Mouse (Mus musculus) heart, embryonic 15.5 days (tissue): ENCODE results near the gene Mepe. TPM values are rescaled to one million over a fixed set of nuclear protein-coding genes. Genes with fewer than 3 reads are reported as not detected.

Experiments
- ATAC-seq: fragments of 200-750 bp; cut with Nextera tagmentation; replicated peaks from 2 replicates; pipeline ENCODE4 v1.8.0; 2017; ENCODE audit warnings: low read depth, moderate TSS enrichment; ENCODE audit not compliant: insufficient number of reproducible peaks, insufficient read depth, low FRiP score
- H3K27ac ChIP-seq: fragments of 300-500 bp; sonication (generic); 2 replicates; pipeline ENCODE4 v1.5.1; 2015; ENCODE audit warnings: mild to moderate bottlenecking, inconsistent platforms
- H3K27me3 ChIP-seq: fragments of 300-500 bp; sonication (generic); 2 replicates; pipeline ENCODE4 v1.6.1; 2015; ENCODE audit warnings: inconsistent platforms
- H3K36me3 ChIP-seq: fragments of 300-500 bp; sonication (generic); 2 replicates; pipeline ENCODE4 v1.6.1; 2015; ENCODE audit warnings: mild to moderate bottlenecking, inconsistent platforms
- H3K4me1 ChIP-seq: fragments of 300-500 bp; sonication (generic); replicated peaks from 2 replicates; pipeline ENCODE4 v1.6.1; 2015; ENCODE audit warnings: inconsistent platforms
- H3K4me2 ChIP-seq: fragments of 300-500 bp; sonication (generic); 2 replicates; pipeline ENCODE4 v1.6.1; 2015; ENCODE audit warnings: inconsistent platforms, mild to moderate bottlenecking, moderate library complexity
- H3K4me3 ChIP-seq: fragments of 300-500 bp; sonication (generic); 2 replicates; pipeline ENCODE4 v1.5.1; 2015; ENCODE audit warnings: mild to moderate bottlenecking, inconsistent platforms
- H3K9ac ChIP-seq: fragments of 300-500 bp; sonication (generic); 2 replicates; pipeline ENCODE4 v1.6.1; 2015; ENCODE audit warnings: mild to moderate bottlenecking, inconsistent platforms
- H3K9me3 ChIP-seq: fragments of 300-500 bp; sonication (generic); replicated peaks from 2 replicates; pipeline ENCODE4 v1.6.1; 2016; ENCODE audit warnings: inconsistent platforms
- WGBS: fragments of 180-500 bp; shearing (Covaris S2); methylation state at CpG from one replicate; pipeline ENCODE4 v1.1.7; 2015; ENCODE audit warnings: mixed read lengths; 5-methylcytosine and 5-hydroxymethylcytosine counted together
- polyA plus RNA-seq: library from polyadenylated mRNA; unstranded; fragments of >200 nt; fragmentation: Nextera tagmentation; extraction: Ambion mirVana; gene quantifications from 2 replicates; pipeline ENCODE4 v1.2.1, GENCODE M21; 2015

Mepe gene
- not detected in 2 replicates for polyA plus RNA-seq

DNA sequence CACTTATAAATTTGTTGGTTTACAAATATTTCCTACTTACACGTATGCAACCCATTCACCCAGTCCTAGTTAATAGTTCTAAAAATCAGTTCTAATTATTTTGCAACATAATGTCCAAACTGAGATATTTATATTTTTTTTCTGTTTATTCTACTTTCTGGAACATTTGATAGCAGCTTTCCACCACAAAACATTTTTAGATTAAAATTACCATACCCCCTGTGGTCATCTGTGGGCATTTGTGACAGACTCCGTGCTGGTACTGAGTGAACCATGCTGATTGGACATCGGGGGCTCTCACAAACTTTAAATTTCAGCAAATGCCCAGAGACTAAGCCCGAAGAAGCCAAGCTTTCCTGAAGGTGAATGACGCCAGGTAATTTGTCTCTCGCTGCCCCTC, at the start of gene Mepe:
Gene Mepe (plus strand): TSS at position 301 of the 400 bp plus-strand sequence.
- no peak within 1 kb of the TSS for H3K4me2 ChIP-seq
- no peaks in the 10 kb centered on the region for H3K27me3 ChIP-seq
- H3K27ac ChIP-seq: no peak within 1 kb of the TSS
- no peaks in the 10 kb centered on the region for H3K4me1 ChIP-seq
- H3K36me3 ChIP-seq: no peaks in the 10 kb centered on the region
- H3K4me3 ChIP-seq: no peak within 1 kb of the TSS
- H3K9ac ChIP-seq: no peak within 1 kb of the TSS
- ATAC-seq: no peak
- WGBS: 83% methylated on average over 6 of the region's 6 CpGs
- H3K9me3 ChIP-seq: no peaks in the 10 kb centered on the region

DNA sequence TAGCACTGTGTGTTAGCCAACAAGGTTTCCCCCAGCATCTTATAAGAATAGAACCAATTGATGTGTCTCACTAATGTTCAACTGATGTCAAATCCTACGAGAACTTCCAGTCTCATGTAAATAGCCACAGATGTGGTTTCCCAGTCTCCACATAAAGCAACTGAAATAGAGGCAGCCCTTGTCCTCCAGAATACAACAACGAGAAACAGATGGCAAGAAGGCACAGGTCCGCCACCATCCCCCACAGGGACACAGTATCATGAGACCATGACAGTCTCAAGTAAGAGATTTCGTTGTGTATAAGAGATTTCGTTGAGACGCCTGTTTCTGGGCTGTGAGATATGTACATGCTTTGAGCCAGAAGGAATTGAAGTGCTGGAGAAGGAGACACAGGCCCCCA, 30.9 kb upstream of the Mepe start:
- ATAC-seq: no peak
- Histone ChIP-seq H3K9ac (no peak overlapping the region), H3K27me3 (no peaks in the 10 kb centered on the region), H3K9me3 (no peaks in the 10 kb centered on the region), H3K36me3 (no peaks in the 10 kb centered on the region), H3K4me1 (no peaks in the 10 kb centered on the region), H3K4me3 (no peak overlapping the region), H3K4me2 (no peak overlapping the region), H3K27ac (no peak overlapping the region)
- 70% methylated on average over 6 of the region's 6 CpGs for WGBS

DNA sequence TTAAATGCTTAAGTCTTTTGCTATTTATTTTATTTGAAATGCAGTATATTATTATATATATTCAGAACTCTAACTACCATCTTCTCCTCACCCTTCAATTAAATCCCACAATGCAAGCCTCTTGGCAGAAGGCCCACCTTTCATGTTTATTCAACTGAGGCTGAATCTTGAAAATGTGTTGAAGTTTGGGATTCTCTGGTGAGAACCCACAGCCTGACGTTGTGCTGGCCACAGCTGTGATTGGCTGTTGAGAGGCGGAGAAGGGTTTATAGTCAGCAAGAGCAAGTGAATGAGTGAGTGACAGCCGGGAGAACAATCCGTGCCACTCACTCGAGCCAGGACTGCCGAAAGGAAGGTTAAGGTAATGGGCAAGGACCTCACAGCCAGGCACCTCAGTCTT, 26.1 kb upstream of the Mepe start, which contains the start of gene Ibsp:
Gene Ibsp (plus strand): TSS at position 178 of the 400 bp plus-strand sequence.
- Histone ChIP-seq H3K4me2 (no peak within 1 kb of the TSS), H3K27me3 (no peaks in the 10 kb centered on the region), H3K9me3 (no peaks in the 10 kb centered on the region), H3K36me3 (no peaks in the 10 kb centered on the region), H3K9ac (no peak within 1 kb of the TSS), H3K27ac (no peak within 1 kb of the TSS), H3K4me1 (no peaks in the 10 kb centered on the region), H3K4me3 (no peak within 1 kb of the TSS)
- no peak for ATAC-seq
- WGBS: 46% methylated on average over 6 of the region's 6 CpGs

DNA sequence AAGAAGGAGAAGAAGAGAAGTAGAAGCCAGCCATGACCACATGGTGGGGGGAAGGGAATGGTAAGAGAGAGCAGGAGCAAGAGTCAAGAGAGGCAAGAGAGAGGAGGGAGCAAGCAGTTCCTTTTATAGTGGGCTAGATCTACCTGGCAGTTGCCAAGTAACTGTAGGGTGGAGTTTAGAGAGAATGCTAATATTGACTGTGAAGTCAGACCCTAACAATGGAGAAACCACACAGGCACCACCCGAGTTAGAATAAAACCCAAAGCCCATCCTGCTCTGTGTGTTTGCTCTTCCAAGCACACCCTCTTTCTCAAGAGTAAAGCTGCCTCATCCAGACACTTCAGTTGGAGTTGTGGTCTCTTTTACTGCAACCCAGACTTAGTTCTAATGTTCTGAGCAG, 11.1 kb upstream of the Mepe start:
- H3K27ac ChIP-seq: no peak overlapping the region
- no peaks in the 10 kb centered on the region for H3K4me1 ChIP-seq
- no peak overlapping the region for H3K9ac ChIP-seq
- H3K27me3 ChIP-seq: no peaks in the 10 kb centered on the region
- H3K36me3 ChIP-seq: no peaks in the 10 kb centered on the region
- H3K4me2 ChIP-seq: no peak overlapping the region
- H3K4me3 ChIP-seq: no peak overlapping the region
- WGBS: 67% methylated on average over 1 of the region's 1 CpGs
- no peaks in the 10 kb centered on the region for H3K9me3 ChIP-seq
- no peak for ATAC-seq

DNA sequence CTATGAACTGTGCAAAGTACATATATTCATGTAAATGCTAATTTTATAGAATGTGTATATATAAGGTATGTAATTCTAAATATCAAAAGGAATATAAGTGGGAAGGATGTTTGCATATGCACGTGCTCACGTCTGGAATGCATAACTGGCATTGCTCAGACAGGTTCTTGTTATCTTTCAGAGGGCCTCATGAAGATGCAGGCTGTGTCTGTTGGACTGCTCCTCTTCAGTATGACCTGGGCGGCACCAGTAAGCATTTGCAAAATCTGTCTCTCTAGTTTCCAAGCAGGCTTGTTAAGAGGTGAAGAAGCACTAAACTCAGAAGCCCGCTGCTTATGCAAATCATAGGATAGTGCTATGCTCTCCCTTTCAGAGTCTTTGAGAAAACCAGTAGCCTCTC, 1.8 kb downstream of the Mepe start:
- Histone ChIP-seq H3K4me3 (no peak overlapping the region), H3K27me3 (no peaks in the 10 kb centered on the region), H3K9me3 (no peaks in the 10 kb centered on the region), H3K9ac (no peak overlapping the region), H3K4me2 (no peak overlapping the region), H3K4me1 (no peaks in the 10 kb centered on the region), H3K36me3 (no peaks in the 10 kb centered on the region), H3K27ac (no peak overlapping the region)
- WGBS: 57% methylated on average over 4 of the region's 4 CpGs
- ATAC-seq: no peak

DNA sequence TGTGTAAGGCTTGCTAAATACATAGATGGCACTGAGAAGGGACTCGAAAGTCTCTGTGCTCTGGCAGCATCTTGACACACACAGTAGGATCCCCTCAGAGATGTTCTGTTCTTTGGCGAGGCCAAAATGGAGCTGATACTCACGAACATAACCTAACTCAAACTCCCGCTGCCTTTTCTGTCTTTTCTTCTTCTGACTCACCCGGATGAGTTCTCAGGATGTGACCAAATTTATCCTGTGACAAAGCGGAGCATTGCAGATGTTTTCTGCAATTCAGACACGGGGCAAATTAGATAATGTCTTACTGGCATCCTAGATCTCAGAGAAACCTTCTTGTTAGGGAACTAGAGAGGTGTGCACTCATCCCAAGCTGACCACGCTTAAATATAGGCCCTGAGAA, 2.3 kb downstream of the Mepe start:
- Histone ChIP-seq H3K36me3 (no peaks in the 10 kb centered on the region), H3K27ac (no peak overlapping the region), H3K4me3 (no peak overlapping the region), H3K27me3 (no peaks in the 10 kb centered on the region), H3K4me1 (no peaks in the 10 kb centered on the region), H3K9me3 (no peaks in the 10 kb centered on the region), H3K4me2 (no peak overlapping the region), H3K9ac (no peak overlapping the region)
- 76% methylated on average over 8 of the region's 8 CpGs for WGBS
- ATAC-seq: no peak

DNA sequence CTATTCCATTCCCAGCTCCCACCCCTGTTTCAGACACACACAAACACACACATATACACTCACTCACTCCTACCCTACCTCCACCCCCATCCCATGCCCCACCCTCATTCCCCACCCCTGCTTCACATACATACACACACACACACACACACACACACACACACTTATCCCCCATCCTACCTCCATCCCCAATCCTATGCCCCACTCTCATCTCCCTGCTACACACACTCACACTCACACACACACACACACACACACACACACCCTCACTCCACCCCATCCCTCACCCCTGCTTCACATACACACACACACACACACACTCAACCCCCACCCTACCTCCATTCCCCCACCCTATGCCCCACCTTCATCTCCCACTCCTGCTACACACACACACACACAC, 2.7 kb downstream of the Mepe start:
- no peaks in the 10 kb centered on the region; the same call in 1 of the 2 replicates for H3K4me1 ChIP-seq
- H3K9me3 ChIP-seq: no peaks in the 10 kb centered on the region
- no peak overlapping the region for H3K4me3 ChIP-seq
- H3K36me3 ChIP-seq: no peaks in the 10 kb centered on the region
- no peak overlapping the region for H3K27ac ChIP-seq
- H3K27me3 ChIP-seq: no peaks in the 10 kb centered on the region
- no peak overlapping the region for H3K4me2 ChIP-seq
- ATAC-seq: no peak
- no peak overlapping the region for H3K9ac ChIP-seq

DNA sequence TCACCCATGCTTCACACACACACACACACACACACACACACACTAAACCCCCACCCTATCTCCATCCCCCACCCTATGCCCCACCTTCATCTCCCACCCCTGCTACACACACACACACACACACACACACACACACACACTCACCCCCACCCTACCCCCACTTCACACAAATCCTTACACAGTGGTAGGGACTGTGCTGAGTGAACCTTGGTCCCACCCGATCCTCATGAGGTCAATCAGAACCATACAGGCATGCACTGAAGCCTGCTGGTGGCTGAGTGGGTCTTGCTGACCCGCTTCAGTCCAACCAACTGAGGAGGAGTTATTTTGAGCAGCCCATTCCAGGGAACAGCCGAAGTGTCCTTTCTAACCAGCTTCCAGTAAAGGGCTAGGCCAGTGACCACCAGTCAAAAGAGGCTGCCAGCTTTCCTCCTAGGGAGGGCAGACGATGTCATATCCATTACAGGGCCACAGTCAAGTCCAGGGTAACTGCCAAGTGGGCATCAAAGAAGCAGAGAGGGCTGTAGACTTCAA, 3.3 kb downstream of the Mepe start:
- Histone ChIP-seq H3K4me3 (no peak overlapping the region), H3K4me2 (no peak overlapping the region), H3K9ac (no peak overlapping the region), H3K9me3 (no peaks in the 10 kb centered on the region), H3K4me1 (peaks cover 4% of the 10 kb centered on the region), H3K27me3 (no peaks in the 10 kb centered on the region), H3K27ac (no peak overlapping the region), H3K36me3 (no peaks in the 10 kb centered on the region)
- WGBS: 67% methylated on average over 4 of the region's 4 CpGs
- no peak for ATAC-seq

DNA sequence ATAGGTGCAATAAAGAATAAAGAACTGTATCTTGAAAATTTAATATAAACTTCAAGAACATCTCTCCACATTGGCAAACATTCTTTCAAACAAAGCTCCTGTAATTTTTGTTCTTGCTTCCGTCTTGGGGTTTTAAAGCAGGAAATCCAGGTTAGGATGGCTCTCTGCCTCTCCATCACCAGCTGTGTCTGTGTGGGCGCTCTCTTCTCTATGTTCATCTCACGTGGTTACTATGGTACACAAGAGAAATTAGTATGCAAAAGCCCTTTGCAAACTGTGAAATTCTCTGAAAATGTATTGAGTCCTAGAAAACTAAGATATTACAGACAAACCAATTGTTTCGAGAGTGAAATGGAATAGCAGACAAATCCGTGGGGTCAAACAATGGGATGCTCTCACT, 4.3 kb downstream of the Mepe start:
- WGBS: 74% methylated on average over 5 of the region's 5 CpGs
- peaks cover 4% of the 10 kb centered on the region for H3K4me1 ChIP-seq
- no peak overlapping the region for H3K27ac ChIP-seq
- no peak overlapping the region for H3K9ac ChIP-seq
- H3K27me3 ChIP-seq: no peaks in the 10 kb centered on the region
- no peak for ATAC-seq
- H3K4me2 ChIP-seq: no peak overlapping the region
- H3K4me3 ChIP-seq: no peak overlapping the region
- H3K36me3 ChIP-seq: no peaks in the 10 kb centered on the region
- H3K9me3 ChIP-seq: no peaks in the 10 kb centered on the region

DNA sequence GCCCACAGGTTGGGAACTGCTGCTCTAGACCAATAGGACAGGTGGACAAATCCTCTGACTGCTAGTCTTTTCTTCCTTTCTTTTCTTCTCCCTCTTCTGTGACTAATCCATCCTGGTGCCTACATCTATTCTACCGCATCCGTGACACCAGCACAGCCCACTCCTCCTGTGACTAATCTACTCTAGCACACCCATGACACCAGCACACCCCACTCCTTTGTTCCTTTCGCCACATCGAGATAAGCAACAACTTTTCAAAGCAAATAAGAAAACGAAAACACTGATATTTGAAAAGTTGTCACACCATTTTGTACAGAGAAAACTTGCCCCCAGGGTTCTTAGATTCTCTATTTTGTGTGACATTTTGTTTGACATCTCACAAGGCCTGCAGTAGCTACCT, 5.0 kb downstream of the Mepe start:
- no peaks in the 10 kb centered on the region for H3K9me3 ChIP-seq
- ATAC-seq: no peak
- H3K4me3 ChIP-seq: no peak overlapping the region
- H3K27ac ChIP-seq: no peak overlapping the region
- no peaks in the 10 kb centered on the region for H3K36me3 ChIP-seq
- H3K4me2 ChIP-seq: no peak overlapping the region
- no peak overlapping the region for H3K9ac ChIP-seq
- 68% methylated on average over 5 of the region's 5 CpGs for WGBS
- H3K4me1 ChIP-seq: peaks cover 4% of the 10 kb centered on the region
- no peaks in the 10 kb centered on the region for H3K27me3 ChIP-seq

DNA sequence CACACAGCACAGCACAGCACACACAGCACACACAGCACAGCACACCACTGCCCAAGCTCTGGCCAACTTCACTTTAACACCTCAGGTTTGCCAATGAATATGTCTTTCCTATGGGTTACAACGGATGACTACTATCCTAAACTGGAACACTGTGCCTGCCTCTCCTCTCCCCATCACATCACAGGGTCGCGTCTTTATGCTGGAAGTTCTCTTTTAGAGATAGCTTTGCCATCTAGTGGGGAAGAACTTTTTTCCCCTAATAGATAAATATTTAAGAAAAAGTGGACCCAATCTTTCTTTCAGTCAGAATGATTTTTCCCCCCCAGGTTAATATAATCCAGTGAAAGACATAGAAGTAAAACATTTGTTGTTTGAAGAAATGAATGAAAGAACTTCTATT, 7.2 kb downstream of the Mepe start:
- ATAC-seq: no peak
- Histone ChIP-seq H3K27me3 (0 out of 2 replicates have a peak, but pooled peaks cover 4% of the 10 kb centered on the region), H3K9ac (no peak overlapping the region), H3K9me3 (no peaks in the 10 kb centered on the region), H3K36me3 (no peaks in the 10 kb centered on the region), H3K4me2 (no peak overlapping the region), H3K4me3 (no peak overlapping the region), H3K4me1 (peaks cover 4% of the 10 kb centered on the region), H3K27ac (no peak overlapping the region)
- 47% methylated on average over 3 of the region's 3 CpGs for WGBS

DNA sequence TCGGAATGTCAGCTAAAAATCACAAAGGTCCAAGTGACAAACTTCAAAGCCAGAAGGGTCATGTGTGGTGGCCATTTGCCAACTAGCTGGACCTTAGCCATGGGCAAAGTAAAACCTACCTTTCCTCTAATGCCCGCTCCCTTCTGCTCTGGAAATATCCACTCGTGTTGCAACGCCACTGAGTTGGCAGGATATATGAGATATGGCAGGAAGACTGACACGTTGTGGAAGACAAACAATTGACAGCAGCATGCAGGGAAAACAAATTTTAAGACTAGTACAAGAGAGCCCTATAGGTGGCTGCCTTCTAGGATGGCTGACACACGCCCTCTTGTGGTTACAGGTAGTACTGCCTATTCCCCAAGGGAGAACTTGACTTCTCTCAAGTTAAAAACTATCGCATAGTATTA, 8.1 kb downstream of the Mepe start:
- H3K4me1 ChIP-seq: peaks cover 4% of the 10 kb centered on the region
- 27% methylated on average over 7 of the region's 7 CpGs for WGBS
- H3K27me3 ChIP-seq: peaks cover 9% of the 10 kb centered on the region; the same call in 1 of the 2 replicates
- H3K27ac ChIP-seq: no peak overlapping the region
- no peaks in the 10 kb centered on the region for H3K9me3 ChIP-seq
- peak overlapping the region; percentile 35; the same call in 1 of the 2 replicates for H3K4me2 ChIP-seq
- no peak overlapping the region for H3K9ac ChIP-seq
- no peaks in the 10 kb centered on the region for H3K36me3 ChIP-seq
- H3K4me3 ChIP-seq: no peak overlapping the region
- peak; percentile 47; the same call in 1 of the 2 replicates for ATAC-seq
